Mouse (Mus musculus) small intestine, adult 2 months (tissue): ENCODE results near the gene Tmem190.

ENCODE experiments used
- CTCF ChIP-seq: fragments of 200-500 bp; IDR thresholded peaks from 2 replicates; pipeline ENCODE4 v1.5.1; 2012; ENCODE audit warnings: low read depth, mild to moderate bottlenecking, control low read depth, inconsistent platforms, low read length, moderate library complexity, mixed read lengths; ENCODE audit not compliant: insufficient replicate concordance, insufficient read length; ENCODE audit errors: extremely low read depth
- POLR2A ChIP-seq: fragments of 200-500 bp; IDR thresholded peaks from 2 replicates; pipeline ENCODE4 v1.6.1; 2012; ENCODE audit warnings: low read depth, mild to moderate bottlenecking, control low read depth, inconsistent platforms, low read length, moderate library complexity

- TF ChIP-seq POLR2A (no peak), CTCF (no peak)
Measured at GRCm38 (mm10) chr7:4743354-4743753, 39.4 kb upstream of the Tmem190 start.
